Mouse (Mus musculus) liver, embryonic 12.5 days (tissue): Measurements from ENCODE around the gene Tnik. TPM values are rescaled to one million over a fixed set of nuclear protein-coding genes. Genes with fewer than 3 reads are reported as not detected.

Experiments
- ATAC-seq: fragments of 200-750 bp; cut with Nextera tagmentation; 2 replicates; pipeline ENCODE4 v1.8.0; 2017; ENCODE audit warnings: moderate number of reproducible peaks, mild to moderate bottlenecking, moderate library complexity
- H3K27ac ChIP-seq: fragments of 300-500 bp; sonication (generic); 2 replicates; pipeline ENCODE4 v1.5.1; 2016; ENCODE audit warnings: mild to moderate bottlenecking
- H3K27me3 ChIP-seq: fragments of 300-500 bp; sonication (generic); replicated peaks from 2 replicates; pipeline ENCODE4 v1.6.1; 2016; ENCODE audit warnings: mild to moderate bottlenecking, moderate library complexity
- H3K36me3 ChIP-seq: fragments of 300-500 bp; sonication (generic); 2 replicates; pipeline ENCODE4 v1.6.1; 2016; ENCODE audit warnings: mild to moderate bottlenecking, moderate library complexity
- H3K4me1 ChIP-seq: fragments of 300-500 bp; sonication (generic); 2 replicates; pipeline ENCODE4 v1.6.1; 2016
- H3K4me2 ChIP-seq: fragments of 300-500 bp; sonication (generic); 2 replicates; pipeline ENCODE4 v1.6.1; 2016; ENCODE audit warnings: mild to moderate bottlenecking, moderate library complexity
- H3K4me3 ChIP-seq: fragments of 300-500 bp; sonication (generic); 2 replicates; pipeline ENCODE4 v1.5.1; 2016; ENCODE audit warnings: mild to moderate bottlenecking, moderate library complexity
- H3K9ac ChIP-seq: fragments of 300-500 bp; sonication (generic); 2 replicates; pipeline ENCODE4 v1.6.1; 2016; ENCODE audit warnings: mild to moderate bottlenecking, moderate library complexity
- H3K9me3 ChIP-seq: fragments of 300-500 bp; sonication (generic); replicated peaks from 2 replicates; pipeline ENCODE4 v1.6.1; 2016; ENCODE audit warnings: mild to moderate bottlenecking, moderate library complexity
- WGBS: fragments of 180-500 bp; shearing (Covaris S2); methylation state at CpG from one replicate; pipeline ENCODE4 v1.1.7; 2016; ENCODE audit not compliant: insufficient replicate concordance; 5-methylcytosine and 5-hydroxymethylcytosine counted together
- polyA plus RNA-seq: library from polyadenylated mRNA; unstranded; fragments of >200 nt; fragmentation: Nextera tagmentation; extraction: Ambion mirVana; gene quantifications from 2 replicates; pipeline ENCODE4 v1.2.1, GENCODE M21; 2016

Tnik gene
- polyA plus RNA-seq = 5.2 and 5.4 TPM in 2 replicates

GRCm38 (mm10) chr3:28263002-28263947 lies at the start of gene Tnik:
TSS of gene Tnik (plus strand) at chr3:28263214.
- H3K4me1 ChIP-seq = peaks cover 32% of the 10 kb centered on the region
- H3K4me2 ChIP-seq = peak within 1 kb of the TSS; percentile 98
- peak; percentile 87 for ATAC-seq

GRCm38 (mm10) chr3:28214886-28215311 lies 48.1 kb upstream of the Tnik start:
- ATAC-seq = no peak
- no peaks in the 10 kb centered on the region for H3K4me1 ChIP-seq
- WGBS = 51% methylated on average over 7 of the region's 7 CpGs

More at GRCm38 (mm10) chr3:28263002-28263947, at the start of gene Tnik:
- peak within 1 kb of the TSS; percentile 73 for H3K4me3 ChIP-seq
- no peaks in the 10 kb centered on the region for H3K9me3 ChIP-seq
- peaks cover 18% of the 10 kb centered on the region for H3K27me3 ChIP-seq
- peak within 1 kb of the TSS; percentile 77 for H3K9ac ChIP-seq
- WGBS = under 1% methylated on average over 58 of the region's 59 CpGs
- peak within 1 kb of the TSS; percentile 52 for H3K27ac ChIP-seq
- no peaks in the 10 kb centered on the region for H3K36me3 ChIP-seq

GRCm38 (mm10) chr3:28217001-28217400 lies 46.0 kb upstream of the Tnik start:
- Histone ChIP-seq H3K9ac (no peak overlapping the region), H3K27me3 (no peaks in the 10 kb centered on the region), H3K4me3 (no peak overlapping the region), H3K27ac (no peak overlapping the region), H3K4me2 (no peak overlapping the region), H3K4me1 (no peaks in the 10 kb centered on the region), H3K9me3 (no peaks in the 10 kb centered on the region), H3K36me3 (no peaks in the 10 kb centered on the region)
- no peak for ATAC-seq
- 46% methylated on average over 5 of the region's 5 CpGs for WGBS

More at GRCm38 (mm10) chr3:28214886-28215311, 48.1 kb upstream of the Tnik start:
- Histone ChIP-seq H3K27me3 (no peaks in the 10 kb centered on the region), H3K36me3 (no peaks in the 10 kb centered on the region), H3K4me2 (no peak overlapping the region), H3K9ac (no peak overlapping the region), H3K4me3 (no peak overlapping the region), H3K9me3 (no peaks in the 10 kb centered on the region), H3K27ac (no peak overlapping the region)

- peaks cover 5% of the 10 kb centered on the region for H3K4me1 ChIP-seq
- no peak overlapping the region for H3K4me2 ChIP-seq
- no peaks in the 10 kb centered on the region for H3K9me3 ChIP-seq
- H3K36me3 ChIP-seq = no peaks in the 10 kb centered on the region
- H3K9ac ChIP-seq = no peak overlapping the region
- H3K27ac ChIP-seq = no peak overlapping the region
- 63% methylated on average over 7 of the region's 7 CpGs for WGBS
- H3K4me3 ChIP-seq = no peak overlapping the region
- ATAC-seq = no peak
- no peaks in the 10 kb centered on the region for H3K27me3 ChIP-seq
Measured at GRCm38 (mm10) chr3:28219533-28219932, 43.5 kb upstream of the Tnik start.

GRCm38 (mm10) chr3:28219964-28220363 lies 43.0 kb upstream of the Tnik start:
- ATAC-seq = no peak
- H3K9me3 ChIP-seq = no peaks in the 10 kb centered on the region
- no peak overlapping the region for H3K27ac ChIP-seq
- peaks cover 10% of the 10 kb centered on the region for H3K4me1 ChIP-seq
- WGBS = 81% methylated on average over 3 of the region's 3 CpGs
- H3K9ac ChIP-seq = no peak overlapping the region
- no peak overlapping the region for H3K4me3 ChIP-seq
- H3K4me2 ChIP-seq = no peak overlapping the region
- no peaks in the 10 kb centered on the region for H3K27me3 ChIP-seq
- H3K36me3 ChIP-seq = no peaks in the 10 kb centered on the region

GRCm38 (mm10) chr3:28224437-28225356 lies 38.3 kb upstream of the Tnik start:
- H3K4me1 ChIP-seq = peaks cover 20% of the 10 kb centered on the region
- H3K27me3 ChIP-seq = no peaks in the 10 kb centered on the region
- H3K9me3 ChIP-seq = no peaks in the 10 kb centered on the region
- no peak overlapping the region for H3K4me2 ChIP-seq
- no peak for ATAC-seq
- no peak overlapping the region for H3K27ac ChIP-seq
- H3K4me3 ChIP-seq = no peak overlapping the region
- no peaks in the 10 kb centered on the region for H3K36me3 ChIP-seq
- no peak overlapping the region for H3K9ac ChIP-seq
- WGBS = 48% methylated on average over 15 of the region's 15 CpGs

GRCm38 (mm10) chr3:28225357-28225905 lies 37.6 kb upstream of the Tnik start:
- Histone ChIP-seq H3K9ac (no peak overlapping the region), H3K4me2 (no peak overlapping the region), H3K36me3 (no peaks in the 10 kb centered on the region), H3K4me3 (no peak overlapping the region), H3K27ac (no peak overlapping the region), H3K9me3 (no peaks in the 10 kb centered on the region), H3K4me1 (peaks cover 21% of the 10 kb centered on the region), H3K27me3 (no peaks in the 10 kb centered on the region)
- WGBS = 74% methylated on average over 9 of the region's 9 CpGs
- ATAC-seq = no peak

GRCm38 (mm10) chr3:28226181-28226580 lies 36.8 kb upstream of the Tnik start:
- Histone ChIP-seq H3K4me1 (peaks cover 21% of the 10 kb centered on the region), H3K4me3 (no peak overlapping the region), H3K27me3 (no peaks in the 10 kb centered on the region), H3K27ac (no peak overlapping the region), H3K4me2 (no peak overlapping the region), H3K9ac (no peak overlapping the region), H3K9me3 (no peaks in the 10 kb centered on the region), H3K36me3 (no peaks in the 10 kb centered on the region)
- ATAC-seq = no peak
- 79% methylated on average over 19 of the region's 19 CpGs for WGBS

- Histone ChIP-seq H3K36me3 (no peaks in the 10 kb centered on the region), H3K27me3 (no peaks in the 10 kb centered on the region), H3K27ac (no peak overlapping the region), H3K9ac (no peak overlapping the region), H3K4me2 (no peak overlapping the region), H3K4me3 (no peak overlapping the region), H3K4me1 (peaks cover 21% of the 10 kb centered on the region), H3K9me3 (no peaks in the 10 kb centered on the region)
- 66% methylated on average over 4 of the region's 4 CpGs for WGBS
- no peak for ATAC-seq
Measured at GRCm38 (mm10) chr3:28228930-28229329, 34.1 kb upstream of the Tnik start.

GRCm38 (mm10) chr3:28229503-28229902 lies 33.5 kb upstream of the Tnik start:
- peak; percentile 57; the same call in 1 of the 2 replicates for ATAC-seq
- no peaks in the 10 kb centered on the region for H3K36me3 ChIP-seq
- H3K4me3 ChIP-seq = no peak overlapping the region
- no peak overlapping the region for H3K9ac ChIP-seq
- WGBS = 53% methylated on average over 2 of the region's 2 CpGs
- H3K4me1 ChIP-seq = peaks cover 16% of the 10 kb centered on the region
- no peak overlapping the region for H3K27ac ChIP-seq
- no peaks in the 10 kb centered on the region for H3K27me3 ChIP-seq
- H3K9me3 ChIP-seq = no peaks in the 10 kb centered on the region
- H3K4me2 ChIP-seq = no peak overlapping the region

- no peak overlapping the region for H3K9ac ChIP-seq
- no peaks in the 10 kb centered on the region for H3K9me3 ChIP-seq
- peaks cover 9% of the 10 kb centered on the region for H3K4me1 ChIP-seq
- H3K27ac ChIP-seq = no peak overlapping the region
- no peaks in the 10 kb centered on the region for H3K36me3 ChIP-seq
- H3K4me2 ChIP-seq = no peak overlapping the region
- WGBS = 65% methylated on average over 4 of the region's 4 CpGs
- no peaks in the 10 kb centered on the region for H3K27me3 ChIP-seq
- ATAC-seq = no peak
- H3K4me3 ChIP-seq = no peak overlapping the region
Measured at GRCm38 (mm10) chr3:28232885-28233284, 30.1 kb upstream of the Tnik start.
